Mouse (Mus musculus) thymus, adult 18-20 months (tissue): Measurements from ENCODE around the gene Frmd6.
A peak's percentile ranks its signal among the peaks of the same experiment; 100 is the strongest.

ENCODE experiments used
- DNase-seq, 2 experiments: peaks; one replicate each; pipeline ENCODE4 v3.0.0; 2022; ENCODE audit warnings: mixed read lengths in 2 of 2

The Frmd6 gene

GRCm38 (mm10) chr12:70824729-70825650 lies at the start of gene Frmd6:
TSS of gene Frmd6 (plus strand) at chr12:70825514.
- peak; percentile 89 to 93 for DNase-seq

GRCm38 (mm10) chr12:70775609-70776008 lies 49.7 kb upstream of the Frmd6 start:
- DNase-seq, result no peak

DNA sequence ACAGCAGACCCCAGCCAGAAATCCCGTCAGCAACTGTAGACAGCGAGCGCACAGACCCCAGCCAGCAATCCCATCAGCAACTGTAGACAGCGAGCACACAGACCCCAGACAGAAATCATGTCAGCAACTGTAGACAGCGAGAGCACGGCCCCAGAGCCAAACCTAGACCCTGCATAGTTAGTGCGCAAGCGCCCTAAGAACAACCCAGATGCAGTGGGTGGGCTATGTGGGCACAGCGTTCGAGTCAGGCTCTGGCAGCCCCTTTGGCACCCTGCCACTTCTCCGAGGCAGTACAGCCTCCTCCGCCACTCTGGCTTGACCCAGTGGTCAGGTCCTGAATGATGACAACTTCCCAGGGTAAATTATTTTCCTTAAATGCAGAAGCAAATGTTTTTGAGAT lies 48.6 kb upstream of the Frmd6 start:
- DNase-seq, result no peak

GRCm38 (mm10) chr12:70777466-70777865 lies 47.8 kb upstream of the Frmd6 start:
- no peak for DNase-seq

- DNase-seq, result no peak
Measured at GRCm38 (mm10) chr12:70777866-70778265, 47.4 kb upstream of the Frmd6 start.

DNA sequence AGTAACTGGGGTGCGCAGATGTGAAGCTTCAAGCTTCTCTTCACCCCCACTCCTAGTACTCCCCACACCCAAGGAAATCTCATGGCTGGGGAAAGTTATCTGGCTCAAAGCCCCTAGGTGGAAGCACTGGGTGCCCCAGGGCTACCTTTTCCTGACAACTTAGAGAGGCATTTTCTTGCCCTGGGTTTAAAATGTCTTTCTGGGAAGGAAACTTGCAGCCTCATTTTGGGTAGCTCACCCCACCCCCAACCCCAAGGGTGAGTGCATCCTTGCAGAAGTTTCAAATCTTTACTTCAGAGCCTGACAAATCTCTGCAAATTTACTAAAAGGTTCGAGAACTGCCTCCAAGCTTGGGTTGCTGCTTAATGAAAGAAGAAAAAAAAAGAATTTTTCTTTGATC lies 47.0 kb upstream of the Frmd6 start:
- no peak for DNase-seq

DNA sequence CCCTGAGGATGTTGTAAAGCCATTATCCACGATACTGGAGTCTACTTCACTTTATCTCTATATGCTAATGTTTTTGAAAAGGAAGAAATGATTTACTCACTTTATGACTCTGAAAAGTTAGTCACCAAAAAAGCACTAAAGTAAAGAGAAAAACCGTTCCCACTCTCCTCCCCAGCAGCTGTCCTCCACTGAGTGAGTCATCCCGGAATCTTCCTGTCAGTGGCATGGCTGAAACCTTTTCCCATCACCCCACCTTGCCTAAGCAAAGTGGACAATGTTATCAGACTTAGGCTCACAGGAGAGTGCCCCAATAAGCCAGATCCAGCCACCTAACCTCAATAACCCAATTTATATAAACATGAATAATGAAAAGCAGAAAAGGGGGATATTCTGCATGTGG lies 46.6 kb upstream of the Frmd6 start:
- no peak for DNase-seq

GRCm38 (mm10) chr12:70783049-70783448 lies 42.3 kb upstream of the Frmd6 start:
- DNase-seq, result no peak

DNA sequence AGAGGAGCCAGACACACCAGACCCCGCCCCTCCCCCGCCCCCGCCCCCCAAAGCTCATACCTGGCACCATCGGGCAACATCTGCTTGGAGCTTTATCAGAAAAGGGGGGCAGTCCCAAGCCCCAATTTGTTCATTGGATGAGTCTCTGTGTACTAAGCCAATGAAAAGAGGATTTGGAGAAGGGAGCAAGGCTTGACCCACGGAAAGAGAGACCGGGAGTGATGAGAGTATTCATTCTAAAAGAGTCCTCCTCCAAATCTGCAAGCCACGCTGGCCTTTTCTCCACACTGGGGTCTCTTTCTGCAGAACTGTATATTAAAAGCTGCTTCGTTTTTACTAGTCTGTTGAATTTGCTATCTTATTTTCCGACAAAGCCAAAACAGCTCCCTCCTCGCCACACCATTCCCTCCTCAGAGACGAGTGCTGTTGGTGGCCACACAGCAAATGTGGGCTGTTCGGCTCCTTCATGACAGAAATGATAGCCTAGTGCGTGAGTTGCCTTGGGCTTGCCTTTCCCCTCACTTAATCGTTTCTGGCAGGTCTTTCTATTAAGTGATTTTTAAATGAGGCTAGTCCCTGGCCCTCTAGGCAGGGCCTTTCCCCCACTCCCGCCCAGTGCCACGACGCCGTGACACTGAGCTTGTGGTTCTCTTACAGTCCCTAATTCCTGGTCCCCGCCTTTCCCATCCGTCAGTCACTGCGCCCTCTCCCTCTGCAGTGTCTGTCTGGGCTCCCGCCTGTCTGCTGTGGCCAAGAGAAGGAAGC lies 41.7 kb upstream of the Frmd6 start:
- no peak for DNase-seq

GRCm38 (mm10) chr12:70784240-70784705 lies 41.0 kb upstream of the Frmd6 start:
- DNase-seq, result no peak

DNA sequence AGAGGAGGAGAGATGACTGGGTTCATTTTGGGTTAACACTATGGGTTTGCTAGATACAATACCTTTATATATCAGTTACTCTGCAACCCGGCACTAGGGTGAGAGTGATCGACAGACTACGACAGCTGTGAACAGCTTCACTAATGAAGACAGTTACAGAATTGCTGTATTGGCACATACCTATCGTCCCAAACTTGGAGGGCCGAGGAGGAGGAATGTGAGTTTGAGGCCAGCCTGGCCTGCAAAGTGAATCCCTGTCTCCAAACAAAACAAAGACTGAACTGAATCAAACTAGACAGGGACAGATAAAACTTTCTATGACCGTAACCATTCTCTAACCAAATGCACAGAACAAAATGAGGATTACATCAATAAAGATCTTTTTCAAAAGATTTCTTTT lies 36.0 kb upstream of the Frmd6 start:
- DNase-seq, result no peak

DNA sequence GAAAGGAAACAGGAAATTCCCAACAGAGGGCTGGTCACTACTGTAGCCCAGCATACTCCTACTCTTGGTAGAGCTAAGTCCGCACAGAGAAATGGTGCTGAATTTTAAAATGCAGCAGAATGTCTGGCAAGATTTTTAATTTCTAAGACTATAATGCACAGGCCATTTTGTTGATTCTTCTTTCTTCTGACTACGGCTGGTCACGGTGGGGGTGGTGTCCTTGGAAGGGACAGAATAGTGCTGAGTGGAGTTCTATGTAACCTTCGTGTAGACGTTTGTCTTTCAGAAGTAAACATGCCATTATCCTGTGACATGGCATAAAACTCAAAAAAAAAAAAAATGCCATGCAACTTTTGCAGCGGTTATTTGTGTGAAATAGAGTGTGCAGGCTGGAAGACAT lies 32.0 kb upstream of the Frmd6 start:
- DNase-seq, result no peak

- no peak for DNase-seq
Measured at GRCm38 (mm10) chr12:70794543-70795388, 30.5 kb upstream of the Frmd6 start.

DNA sequence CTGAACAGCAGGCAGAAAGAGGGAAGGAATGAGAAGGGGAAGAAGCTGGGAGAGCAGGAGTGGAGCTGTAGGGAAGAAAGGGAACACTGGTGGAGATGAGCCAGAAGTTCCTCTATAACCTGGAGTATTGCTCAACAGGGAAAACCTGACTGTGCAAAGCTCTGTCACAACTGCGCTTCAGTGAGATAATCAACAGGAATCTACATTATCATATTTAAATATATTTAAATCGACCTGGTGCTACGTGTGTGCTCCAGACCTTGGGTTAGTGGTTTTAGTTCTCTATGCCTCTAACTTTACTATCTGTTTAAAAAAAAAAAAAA lies 30.0 kb upstream of the Frmd6 start:
- no peak for DNase-seq

DNA sequence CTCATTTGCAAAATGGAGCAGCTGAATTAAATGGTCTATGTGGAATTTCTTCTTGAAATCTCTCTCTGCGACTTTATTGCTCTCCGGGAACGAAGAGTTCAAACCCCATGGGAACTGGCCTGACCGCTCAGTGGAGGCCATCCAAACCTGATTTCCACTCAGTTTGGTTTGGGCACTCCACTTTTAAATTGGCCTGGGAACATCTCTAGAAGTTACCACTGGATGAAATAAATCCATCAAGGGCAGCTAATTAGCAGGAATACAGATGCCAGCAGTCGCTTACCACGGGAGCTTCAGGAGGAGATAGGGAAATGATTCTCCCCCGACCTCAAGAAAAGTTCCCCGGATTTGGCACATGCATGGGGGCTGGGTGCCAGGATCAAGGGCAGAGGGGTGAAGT lies 26.8 kb upstream of the Frmd6 start:
- no peak for DNase-seq

DNA sequence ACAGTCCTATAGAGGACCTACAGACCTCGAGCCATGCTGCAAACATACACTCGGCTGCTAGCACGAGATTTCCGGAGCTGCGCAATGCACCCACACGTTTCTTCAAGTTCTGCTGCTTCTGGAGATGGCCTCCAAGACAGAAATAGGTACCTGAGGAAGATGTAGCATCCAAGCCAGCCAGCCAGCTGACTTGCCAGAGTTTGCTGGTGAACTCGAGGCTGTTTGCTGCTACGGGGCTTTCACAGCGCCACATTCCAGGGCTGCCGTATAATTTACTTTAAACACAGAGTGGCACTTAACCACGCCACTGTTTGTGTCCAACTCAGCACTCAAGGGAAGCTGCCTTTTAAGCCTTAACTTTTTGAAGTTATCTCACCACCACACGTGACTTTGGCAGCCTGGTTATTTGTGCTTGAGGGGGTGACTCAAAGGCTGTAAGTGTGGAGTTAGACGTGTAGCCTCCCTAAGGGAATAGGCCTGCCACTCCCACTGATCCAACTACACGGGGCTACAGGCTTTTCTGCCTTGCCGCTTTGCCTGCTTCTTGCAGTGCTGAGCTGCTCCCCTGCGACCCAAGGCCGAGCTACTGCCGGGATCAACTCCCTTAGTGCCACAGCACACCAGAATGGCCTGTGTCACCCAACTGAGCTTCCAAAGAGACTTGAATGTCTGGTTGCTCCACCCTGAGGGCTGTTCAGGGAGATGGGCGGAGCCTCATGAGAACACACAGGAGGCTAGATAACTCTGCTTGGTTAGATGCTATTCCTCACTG lies 25.9 kb upstream of the Frmd6 start:
- no peak for DNase-seq

DNA sequence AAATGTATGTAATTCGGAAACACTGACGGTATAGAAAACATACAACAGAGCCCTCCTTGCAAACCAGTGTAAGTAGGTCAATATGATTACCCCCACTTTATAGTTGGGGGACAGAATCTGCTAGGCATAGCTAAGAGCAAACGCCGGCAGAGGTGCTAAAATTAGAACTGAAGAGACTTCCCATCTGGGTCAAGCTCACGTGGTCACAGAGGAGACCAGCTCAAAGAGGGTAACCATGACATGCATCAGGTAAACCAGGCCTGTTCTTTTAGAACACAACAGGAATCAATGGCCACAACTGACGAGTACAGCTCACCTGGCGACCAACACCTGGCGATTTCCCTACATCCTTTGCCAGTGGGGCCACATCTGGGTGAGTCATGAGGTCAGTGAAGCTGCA lies 25.2 kb upstream of the Frmd6 start:
- DNase-seq, result no peak

DNA sequence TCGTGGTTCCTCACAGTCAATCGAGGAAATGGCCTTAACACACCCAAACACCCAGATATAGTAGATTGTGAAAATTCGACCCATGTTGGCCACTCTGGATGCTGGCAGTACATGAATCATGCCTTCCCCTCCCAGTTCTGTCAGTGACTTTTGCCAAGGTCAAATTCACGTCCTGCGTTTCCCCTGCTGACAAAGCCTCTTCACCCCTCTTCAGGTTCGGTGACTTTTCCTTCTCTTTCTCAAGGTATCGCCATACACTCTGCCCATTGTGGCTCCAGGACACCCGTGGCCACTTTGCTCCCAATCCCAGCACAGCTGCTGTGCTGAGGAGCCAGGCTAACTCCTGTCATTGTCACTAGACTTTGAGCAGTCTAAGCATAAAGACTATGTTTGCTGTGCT lies 24.0 kb upstream of the Frmd6 start:
- DNase-seq, result no peak

GRCm38 (mm10) chr12:70803494-70803893 lies 21.8 kb upstream of the Frmd6 start:
- DNase-seq, result no peak

GRCm38 (mm10) chr12:70804989-70805388 lies 20.3 kb upstream of the Frmd6 start:
- DNase-seq, result no peak

GRCm38 (mm10) chr12:70807543-70807942 lies 17.8 kb upstream of the Frmd6 start:
- DNase-seq, result no peak

- DNase-seq, result no peak
Measured at GRCm38 (mm10) chr12:70807975-70808374, 17.3 kb upstream of the Frmd6 start.
